Mouse (Mus musculus): ENCODE results near the gene Surf6. TPM values are rescaled to one million over a fixed set of nuclear protein-coding genes. Genes with fewer than 3 reads are reported as not detected.

Surf6 gene
- 40.1 TPM for polyA plus RNA-seq (2017; shearing (Covaris generic))

GRCm38 (mm10) chr2:26902467-26903220 lies at the start of gene Surf6:
Gene Surf6 (minus strand): TSS chr2:26902879.

GRCm38 (mm10) chr2:26933304-26934055 lies 30.8 kb upstream of the Surf6 start, which contains the start of the genes Surf4 and Stkld1:
Gene Surf4 (minus strand): TSS chr2:26933928.
Gene Stkld1 (plus strand): TSS chr2:26934047.

GRCm38 (mm10) chr2:26915927-26916728 lies 13.4 kb upstream of the Surf6 start, which contains the start of the genes Surf2 and Surf1:
Gene Surf2 (plus strand): TSS chr2:26916367.
Gene Surf1 (minus strand): TSS chr2:26916530.

GRCm38 (mm10) chr2:26910124-26910993 lies 7.7 kb upstream of the Surf6 start, which contains the start of the genes Med22 and Rpl7a:
Gene Med22 (minus strand): TSS chr2:26910677.
Gene Rpl7a (plus strand): TSS chr2:26910764.

GRCm38 (mm10) chr2:26864879-26865278 lies 37.8 kb downstream of the Surf6 start, which contains the start of gene Abo:
Gene Abo (minus strand): TSS chr2:26864979.

Other genes starting within 250 kb of the Surf6 start
- gene Lcn4, start 231.6 kb downstream of the Surf6 start, polyA plus RNA-seq (2017; shearing (Covaris generic)) = 3.1 TPM
- gene Abo, start 37.9 kb downstream of the Surf6 start, polyA plus RNA-seq (2017; shearing (Covaris generic)) = not detected
- 19.7 TPM for gene Med22, start 7.8 kb upstream of the Surf6 start, polyA plus RNA-seq (2017; shearing (Covaris generic))
- 329 TPM for gene Rpl7a, start 7.9 kb upstream of the Surf6 start, polyA plus RNA-seq (2017; shearing (Covaris generic))
- 81.8 TPM for gene Surf2, start 13.5 kb upstream of the Surf6 start, polyA plus RNA-seq (2017; shearing (Covaris generic))
- 60.7 TPM for gene Surf1, start 13.7 kb upstream of the Surf6 start, polyA plus RNA-seq (2017; shearing (Covaris generic))
- gene Surf4, start 31.0 kb upstream of the Surf6 start, polyA plus RNA-seq (2017; shearing (Covaris generic)) = 132 TPM
- gene Stkld1, start 31.2 kb upstream of the Surf6 start, polyA plus RNA-seq (2017; shearing (Covaris generic)) = 0.16 TPM
- gene Rexo4, start 61.5 kb upstream of the Surf6 start, polyA plus RNA-seq (2017; shearing (Covaris generic)) = 54.8 TPM
- not detected for gene Adamts13, start 70.5 kb upstream of the Surf6 start, polyA plus RNA-seq (2017; shearing (Covaris generic))
- 25.2 TPM for gene Cacfd1, start 107.0 kb upstream of the Surf6 start, polyA plus RNA-seq (2017; shearing (Covaris generic))
- gene Slc2a6, start 125.1 kb upstream of the Surf6 start, polyA plus RNA-seq (2017; shearing (Covaris generic)) = not detected
- not detected for gene Mymk, start 169.3 kb upstream of the Surf6 start, polyA plus RNA-seq (2017; shearing (Covaris generic))
- 0.09 TPM for gene Adamtsl2, start 176.5 kb upstream of the Surf6 start, polyA plus RNA-seq (2017; shearing (Covaris generic))
- not detected for gene Fam163b, start 239.6 kb upstream of the Surf6 start, polyA plus RNA-seq (2017; shearing (Covaris generic))

All from naive thymus-derived CD4-positive, alpha-beta T cell, adult 5 months (primary cell).